Mouse (Mus musculus): ENCODE measurements around the gene Nemf. TPM values are rescaled to one million over a fixed set of nuclear protein-coding genes. Genes with fewer than 3 reads are reported as not detected.

The Nemf gene
- total RNA-seq (2014; rRNA removed; ENCODE audit: low replicate concordance) (12.1 and 23.2 TPM in 2 replicates), polyA plus RNA-seq (2015; fragmentation: Nextera tagmentation; extraction: Ambion mirVana) (45.7 and 45.9 TPM in 2 replicates)

DNA sequence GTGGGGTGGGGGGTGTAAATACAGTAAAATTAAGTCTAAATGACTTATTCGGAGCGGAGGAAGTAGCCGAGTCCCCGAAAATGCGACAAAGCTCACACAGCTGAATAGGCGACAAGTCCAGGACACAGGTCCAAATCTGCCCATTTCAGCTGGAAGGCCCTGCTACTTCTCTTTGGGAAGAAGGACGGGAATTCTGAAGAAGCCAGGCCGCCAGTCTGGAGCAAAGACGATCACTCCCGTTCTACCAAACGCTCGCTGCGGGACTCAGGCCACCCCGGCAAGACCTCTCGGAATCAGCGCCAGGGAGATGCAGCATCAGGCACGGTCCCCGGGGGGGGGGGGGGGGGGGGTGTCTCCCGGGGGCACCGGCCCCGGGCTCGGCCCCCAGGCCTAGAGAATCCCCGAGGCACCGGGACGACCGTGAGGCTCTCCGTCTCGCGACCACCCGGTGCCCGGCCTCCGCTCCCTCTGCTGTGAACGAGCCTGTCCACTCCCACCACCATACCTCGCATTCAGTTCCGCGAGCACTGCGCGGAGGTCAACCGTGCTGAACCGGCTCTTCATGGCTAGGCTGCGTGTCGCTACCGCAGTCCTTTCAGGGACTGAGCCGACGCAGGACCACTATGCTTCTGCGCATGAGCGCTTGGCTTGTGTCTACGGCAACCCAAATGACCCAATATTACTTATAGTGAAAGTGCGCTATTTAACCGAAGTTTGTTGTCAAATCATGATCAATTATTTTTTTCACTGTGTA is at the start of gene Nemf:
TSS of gene Nemf (minus strand) at position 620 of the 754 bp plus-strand sequence.
- peak within 1 kb of the TSS; percentile 97 for H3K4me3 ChIP-seq (ENCODE audit: low read depth, low read length)
- TF ChIP-seq CTCF (IDR thresholded peaks at IDR 0.05; ENCODE audit: low read depth): no peak
- TF ChIP-seq EP300 (IDR thresholded peaks at IDR 0.05; ENCODE audit: low read depth): no peak
- no peaks in the 10 kb centered on the region for H3K4me1 ChIP-seq (ENCODE audit: control insufficient read depth, insufficient read depth)
- no peaks in the 10 kb centered on the region for H3K9me3 ChIP-seq (replicated peaks; ENCODE audit: control insufficient read depth, low read length)
- peaks cover 31% of the 10 kb centered on the region for H3K36me3 ChIP-seq (replicated peaks; ENCODE audit: control insufficient read depth, insufficient read depth, low read length)
- H3K9ac ChIP-seq (replicated peaks; ENCODE audit: low read depth, low read length): peak within 1 kb of the TSS; percentile 99
- ATAC-seq (ENCODE audit: insufficient read depth, low read depth) (peak; percentile 47), DNase-seq (ENCODE audit: low spot score) (peak; percentile 85)
- H3K27me3 ChIP-seq (ENCODE audit: control insufficient read depth, insufficient read depth, low read length): no peaks in the 10 kb centered on the region
- H3K4me2 ChIP-seq (ENCODE audit: low read depth, low read length): peak within 1 kb of the TSS; percentile 94
- WGBS: 1% methylated on average over 38 of the region's 50 CpGs
- peak within 1 kb of the TSS; percentile 76 for H3K27ac ChIP-seq (ENCODE audit: low read depth)

DNA sequence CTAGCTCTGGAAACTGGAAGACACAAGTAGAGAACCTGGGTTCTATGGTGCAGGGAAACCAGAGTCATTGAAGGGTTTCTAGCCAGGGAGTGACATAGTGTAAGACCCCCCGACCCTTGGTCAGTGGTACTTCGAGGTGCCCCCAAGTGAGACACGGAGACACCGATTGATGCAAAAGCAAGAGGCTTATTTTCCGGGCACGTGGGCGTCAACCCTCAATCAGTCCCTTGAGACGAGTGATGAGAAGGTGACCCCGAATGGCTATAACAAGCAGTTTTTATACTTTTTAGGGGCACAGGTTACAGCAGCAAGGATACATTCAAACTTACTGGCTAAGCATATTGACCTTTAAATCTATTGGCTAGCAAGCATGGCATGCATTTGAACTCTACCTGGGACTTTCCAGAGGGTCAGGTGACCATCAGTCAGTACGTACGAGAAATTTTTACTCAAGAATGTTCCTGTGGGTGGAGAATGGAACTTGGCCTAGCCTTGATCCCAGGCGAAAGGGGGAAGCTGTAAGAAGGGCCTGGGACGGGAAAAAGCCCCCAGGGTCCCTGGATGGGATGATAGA is 45.7 kb upstream of the Nemf start:
- DNase-seq (ENCODE audit: low spot score): no peak
- no peak overlapping the region for H3K4me2 ChIP-seq (ENCODE audit: low read depth, low read length)

DNA sequence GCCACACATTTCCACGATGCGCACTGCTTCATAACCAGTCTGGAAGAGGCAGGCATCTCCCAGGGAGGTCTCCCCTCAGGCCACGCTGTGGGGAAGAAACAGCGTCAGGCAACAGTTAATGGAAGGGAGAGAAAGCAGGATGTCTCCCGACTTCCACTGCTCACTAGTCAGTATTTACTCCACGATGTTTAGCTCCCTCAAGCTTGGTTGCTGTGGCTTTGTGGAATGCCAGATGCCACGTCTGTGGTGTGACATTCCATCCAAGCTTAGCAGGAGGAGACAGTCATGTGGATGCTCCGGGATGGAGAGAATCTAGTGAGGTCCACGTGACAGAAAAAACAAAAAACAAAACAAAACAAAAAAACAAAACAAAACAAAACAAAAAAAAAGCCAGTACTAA is 45.1 kb upstream of the Nemf start:
- H3K9ac ChIP-seq (replicated peaks; ENCODE audit: low read depth, low read length): no peak overlapping the region
- peak; percentile 47; the same call in 1 of the 2 replicates for ATAC-seq (ENCODE audit: insufficient read depth, low read depth)
- no peak overlapping the region for H3K4me2 ChIP-seq (ENCODE audit: low read depth, low read length)
- no peak for TF ChIP-seq EP300 (IDR thresholded peaks at IDR 0.05; ENCODE audit: low read depth)
- TF ChIP-seq CTCF (IDR thresholded peaks at IDR 0.05; ENCODE audit: low read depth): no peak
- H3K27me3 ChIP-seq (ENCODE audit: control insufficient read depth, insufficient read depth, low read length): no peaks in the 10 kb centered on the region
- WGBS: 42% methylated on average over 9 of the region's 9 CpGs
- DNase-seq (ENCODE audit: low spot score): peak; percentile 42
- H3K4me1 ChIP-seq (ENCODE audit: control insufficient read depth, insufficient read depth): no peaks in the 10 kb centered on the region; the same call in 1 of the 2 replicates
- H3K36me3 ChIP-seq (replicated peaks; ENCODE audit: control insufficient read depth, insufficient read depth, low read length): no peaks in the 10 kb centered on the region
- no peak overlapping the region for H3K4me3 ChIP-seq (ENCODE audit: low read depth, low read length)
- H3K9me3 ChIP-seq (replicated peaks; ENCODE audit: control insufficient read depth, low read length): no peaks in the 10 kb centered on the region
- no peak overlapping the region for H3K27ac ChIP-seq (ENCODE audit: low read depth)

More for the DNA sequence above, 45.7 kb upstream of the Nemf start:
- TF ChIP-seq EP300 (IDR thresholded peaks at IDR 0.05; ENCODE audit: low read depth) (no peak), CTCF (IDR thresholded peaks at IDR 0.05; ENCODE audit: low read depth) (no peak)
- Histone ChIP-seq H3K27me3 (ENCODE audit: control insufficient read depth, insufficient read depth, low read length) (no peaks in the 10 kb centered on the region), H3K4me1 (ENCODE audit: control insufficient read depth, insufficient read depth) (no peaks in the 10 kb centered on the region; the same call in 1 of the 2 replicates), H3K36me3 (replicated peaks; ENCODE audit: control insufficient read depth, insufficient read depth, low read length) (no peaks in the 10 kb centered on the region), H3K9me3 (replicated peaks; ENCODE audit: control insufficient read depth, low read length) (no peaks in the 10 kb centered on the region), H3K9ac (replicated peaks; ENCODE audit: low read depth, low read length) (no peak overlapping the region), H3K27ac (ENCODE audit: low read depth) (no peak overlapping the region), H3K4me3 (ENCODE audit: low read depth, low read length) (no peak overlapping the region)
- 90% methylated on average over 13 of the region's 13 CpGs for WGBS
- no peak for ATAC-seq (ENCODE audit: insufficient read depth, low read depth)

DNA sequence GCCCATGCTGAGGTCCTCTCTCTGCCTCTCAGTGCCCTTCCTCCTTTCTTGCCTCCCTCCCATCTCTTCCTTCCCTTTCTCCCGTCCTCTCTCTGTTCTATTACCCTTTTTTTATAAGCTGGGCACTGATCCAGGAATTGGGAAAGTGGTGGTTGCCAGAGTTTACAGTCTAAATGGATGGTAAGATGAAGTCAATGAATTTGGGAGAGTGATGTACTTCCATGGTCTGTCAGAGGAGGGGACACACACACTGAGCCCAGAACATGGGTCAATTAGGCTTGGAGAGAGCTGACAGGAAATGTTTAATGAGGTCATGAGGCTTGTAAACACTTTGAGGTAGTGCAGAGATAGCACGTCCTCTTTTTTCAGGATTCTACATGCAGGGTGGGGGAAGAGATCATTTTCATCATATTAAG is 43.9 kb upstream of the Nemf start:
- no peak overlapping the region for H3K27ac ChIP-seq (ENCODE audit: low read depth)
- TF ChIP-seq EP300 (IDR thresholded peaks at IDR 0.05; ENCODE audit: low read depth) (no peak), CTCF (IDR thresholded peaks at IDR 0.05; ENCODE audit: low read depth) (no peak)
- DNase-seq (ENCODE audit: low spot score) (no peak), ATAC-seq (ENCODE audit: insufficient read depth, low read depth) (no peak)
- H3K9ac ChIP-seq (replicated peaks; ENCODE audit: low read depth, low read length): no peak overlapping the region
- no peaks in the 10 kb centered on the region for H3K9me3 ChIP-seq (replicated peaks; ENCODE audit: control insufficient read depth, low read length)
- H3K4me1 ChIP-seq (ENCODE audit: control insufficient read depth, insufficient read depth): no peaks in the 10 kb centered on the region; the same call in 1 of the 2 replicates
- H3K27me3 ChIP-seq (ENCODE audit: control insufficient read depth, insufficient read depth, low read length): no peaks in the 10 kb centered on the region
- no peak overlapping the region for H3K4me2 ChIP-seq (ENCODE audit: low read depth, low read length)
- WGBS: 26% methylated on average over 2 of the region's 2 CpGs
- no peak overlapping the region for H3K4me3 ChIP-seq (ENCODE audit: low read depth, low read length)
- H3K36me3 ChIP-seq (replicated peaks; ENCODE audit: control insufficient read depth, insufficient read depth, low read length): no peaks in the 10 kb centered on the region

DNA sequence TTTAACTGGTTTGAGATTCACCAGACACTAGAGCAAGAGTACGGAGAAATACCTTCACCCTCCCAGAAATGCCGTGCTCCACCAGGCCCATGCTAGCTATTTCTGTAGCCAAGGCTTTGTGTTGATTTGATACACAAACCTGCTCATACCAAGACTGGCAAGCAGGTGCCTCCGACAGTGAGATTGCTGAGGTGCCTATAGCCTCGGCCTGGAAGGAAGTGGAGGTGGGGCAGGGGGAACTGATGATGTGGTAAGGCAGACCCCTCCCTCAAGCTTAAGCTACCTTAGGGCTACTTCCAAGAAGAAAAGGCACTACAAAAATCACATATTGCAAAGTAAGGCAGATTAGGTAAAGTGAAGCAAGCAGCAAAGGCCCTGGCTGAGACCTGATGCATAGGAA is 43.4 kb upstream of the Nemf start:
- Histone ChIP-seq H3K4me3 (ENCODE audit: low read depth, low read length) (no peak overlapping the region), H3K9me3 (replicated peaks; ENCODE audit: control insufficient read depth, low read length) (no peaks in the 10 kb centered on the region), H3K27me3 (ENCODE audit: control insufficient read depth, insufficient read depth, low read length) (no peaks in the 10 kb centered on the region), H3K9ac (replicated peaks; ENCODE audit: low read depth, low read length) (no peak overlapping the region), H3K36me3 (replicated peaks; ENCODE audit: control insufficient read depth, insufficient read depth, low read length) (no peaks in the 10 kb centered on the region), H3K4me1 (ENCODE audit: control insufficient read depth, insufficient read depth) (no peaks in the 10 kb centered on the region; the same call in 1 of the 2 replicates), H3K4me2 (ENCODE audit: low read depth, low read length) (no peak overlapping the region), H3K27ac (ENCODE audit: low read depth) (no peak overlapping the region)
- TF ChIP-seq CTCF (IDR thresholded peaks at IDR 0.05; ENCODE audit: low read depth) (no peak), EP300 (IDR thresholded peaks at IDR 0.05; ENCODE audit: low read depth) (no peak)
- DNase-seq (ENCODE audit: low spot score) (no peak), ATAC-seq (ENCODE audit: insufficient read depth, low read depth) (no peak)
- 74% methylated on average over 4 of the region's 4 CpGs for WGBS

Data from heart, postnatal 0 days (tissue).